Mouse (Mus musculus): Measurements from ENCODE around the gene Sirpa.

DNA sequence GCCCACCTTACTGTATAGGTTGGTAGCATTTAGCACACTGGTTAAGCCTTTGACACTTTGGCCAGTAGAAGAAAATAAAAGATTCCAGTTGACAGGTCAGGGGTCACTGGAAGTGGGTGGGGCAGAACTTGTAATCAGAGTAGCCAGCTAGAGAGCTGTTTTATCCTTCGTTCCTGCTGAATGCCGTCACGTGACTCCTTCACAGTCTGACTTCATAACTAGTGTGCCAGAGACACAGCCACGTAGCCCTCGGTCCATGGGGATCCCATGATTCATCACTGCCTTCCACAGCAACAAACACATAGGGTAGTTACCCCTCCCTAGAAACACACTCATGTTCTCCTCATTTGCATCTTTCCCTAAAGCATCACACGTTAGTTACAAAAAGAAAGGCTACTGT lies 11.4 kb downstream of the Sirpa start:
- TF ChIP-seq POLR2A (IDR thresholded peaks at IDR 0.05; ENCODE audit: low read depth, low read length) (no peak), CTCF (IDR thresholded peaks at IDR 0.05; ENCODE audit: extremely low read depth, insufficient read length, insufficient replicate concordance, low read depth, low read length) (no peak)
